Mouse (Mus musculus): ENCODE data around the gene Phf23. TPM values are rescaled to one million over a fixed set of nuclear protein-coding genes. Genes with fewer than 3 reads are reported as not detected.

Gene Phf23
- 39.5 TPM for polyA plus RNA-seq (2014; fragmentation: Illumina TruSeq; extraction: RNeasy Lipid Tissue Mini Kit (QIAGEN cat#74804); ENCODE audit: insufficient read depth, low read depth, low replicate concordance)

GRCm38 (mm10) chr11:69995391-69995960, at the start of gene Phf23:
Gene Phf23 (plus strand): TSS chr11:69995777.

GRCm38 (mm10) chr11:69948066-69948762, 47.4 kb upstream of the Phf23 start, which contains the start of gene Slc2a4:
Gene Slc2a4 (minus strand): TSS chr11:69948188.

GRCm38 (mm10) chr11:69964650-69965270, 30.8 kb upstream of the Phf23 start, which contains the start of gene Cldn7:
Gene Cldn7 (plus strand): TSS chr11:69964779.

GRCm38 (mm10) chr11:69981141-69981762, 14.3 kb upstream of the Phf23 start, which contains the start of gene Ctdnep1:
Gene Ctdnep1 (plus strand): TSS chr11:69981156.

GRCm38 (mm10) chr11:69982225-69982624, 13.4 kb upstream of the Phf23 start, which contains the start of gene Elp5:
Gene Elp5 (minus strand): TSS chr11:69982517.

GRCm38 (mm10) chr11:69990850-69991691, 4.5 kb upstream of the Phf23 start, which contains the start of gene Gabarap:
Gene Gabarap (plus strand): TSS chr11:69991143.

GRCm38 (mm10) chr11:70000396-70000898, 4.9 kb downstream of the Phf23 start, which contains the start of gene Dvl2:
Gene Dvl2 (plus strand): TSS chr11:70000595.

GRCm38 (mm10) chr11:70014880-70015558, 19.4 kb downstream of the Phf23 start, which contains the start of gene Acadvl:
Gene Acadvl (minus strand): TSS chr11:70015411.

GRCm38 (mm10) chr11:70016669-70017068, 21.1 kb downstream of the Phf23 start, which contains the start of gene Dlg4:
Gene Dlg4 (plus strand): TSS chr11:70016942.

Other genes starting within 250 kb of the Phf23 start
- 16.2 TPM for gene Polr2a, start 237.1 kb upstream of the Phf23 start, polyA plus RNA-seq (2014; fragmentation: Illumina TruSeq; extraction: RNeasy Lipid Tissue Mini Kit (QIAGEN cat#74804); ENCODE audit: insufficient read depth, low read depth, low replicate concordance)
- gene Slc35g3, start 233.8 kb upstream of the Phf23 start, polyA plus RNA-seq (2014; fragmentation: Illumina TruSeq; extraction: RNeasy Lipid Tissue Mini Kit (QIAGEN cat#74804); ENCODE audit: insufficient read depth, low read depth, low replicate concordance), result 0.85 TPM
- 25.6 TPM for gene Zbtb4, start 229.9 kb upstream of the Phf23 start, polyA plus RNA-seq (2014; fragmentation: Illumina TruSeq; extraction: RNeasy Lipid Tissue Mini Kit (QIAGEN cat#74804); ENCODE audit: insufficient read depth, low read depth, low replicate concordance)
- 10.1 TPM for gene Chrnb1, start 199.8 kb upstream of the Phf23 start, polyA plus RNA-seq (2014; fragmentation: Illumina TruSeq; extraction: RNeasy Lipid Tissue Mini Kit (QIAGEN cat#74804); ENCODE audit: insufficient read depth, low read depth, low replicate concordance)
- 3.4 TPM for gene Fgf11, start 193.9 kb upstream of the Phf23 start, polyA plus RNA-seq (2014; fragmentation: Illumina TruSeq; extraction: RNeasy Lipid Tissue Mini Kit (QIAGEN cat#74804); ENCODE audit: insufficient read depth, low read depth, low replicate concordance)
- 4.9 TPM for gene Tmem102, start 190.2 kb upstream of the Phf23 start, polyA plus RNA-seq (2014; fragmentation: Illumina TruSeq; extraction: RNeasy Lipid Tissue Mini Kit (QIAGEN cat#74804); ENCODE audit: insufficient read depth, low read depth, low replicate concordance)
- not detected for gene Gm39566, start 180.5 kb upstream of the Phf23 start, polyA plus RNA-seq (2014; fragmentation: Illumina TruSeq; extraction: RNeasy Lipid Tissue Mini Kit (QIAGEN cat#74804); ENCODE audit: insufficient read depth, low read depth, low replicate concordance)
- gene Spem2, start 177.3 kb upstream of the Phf23 start, polyA plus RNA-seq (2014; fragmentation: Illumina TruSeq; extraction: RNeasy Lipid Tissue Mini Kit (QIAGEN cat#74804); ENCODE audit: insufficient read depth, low read depth, low replicate concordance), result not detected
- not detected for gene Spem1, start 173.6 kb upstream of the Phf23 start, polyA plus RNA-seq (2014; fragmentation: Illumina TruSeq; extraction: RNeasy Lipid Tissue Mini Kit (QIAGEN cat#74804); ENCODE audit: insufficient read depth, low read depth, low replicate concordance)
- gene Nlgn2, start 158.0 kb upstream of the Phf23 start, polyA plus RNA-seq (2014; fragmentation: Illumina TruSeq; extraction: RNeasy Lipid Tissue Mini Kit (QIAGEN cat#74804); ENCODE audit: insufficient read depth, low read depth, low replicate concordance), result 5.3 TPM
- gene Tmem256, start 157.3 kb upstream of the Phf23 start, polyA plus RNA-seq (2014; fragmentation: Illumina TruSeq; extraction: RNeasy Lipid Tissue Mini Kit (QIAGEN cat#74804); ENCODE audit: insufficient read depth, low read depth, low replicate concordance), result 375 TPM
- 65.1 TPM for gene Plscr3, start 149.4 kb upstream of the Phf23 start, polyA plus RNA-seq (2014; fragmentation: Illumina TruSeq; extraction: RNeasy Lipid Tissue Mini Kit (QIAGEN cat#74804); ENCODE audit: insufficient read depth, low read depth, low replicate concordance)
- 5.1 TPM for gene Tnk1, start 137.0 kb upstream of the Phf23 start, polyA plus RNA-seq (2014; fragmentation: Illumina TruSeq; extraction: RNeasy Lipid Tissue Mini Kit (QIAGEN cat#74804); ENCODE audit: insufficient read depth, low read depth, low replicate concordance)
- not detected for gene Tmem95, start 117.8 kb upstream of the Phf23 start, polyA plus RNA-seq (2014; fragmentation: Illumina TruSeq; extraction: RNeasy Lipid Tissue Mini Kit (QIAGEN cat#74804); ENCODE audit: insufficient read depth, low read depth, low replicate concordance)
- gene Kctd11, start 114.4 kb upstream of the Phf23 start, polyA plus RNA-seq (2014; fragmentation: Illumina TruSeq; extraction: RNeasy Lipid Tissue Mini Kit (QIAGEN cat#74804); ENCODE audit: insufficient read depth, low read depth, low replicate concordance), result 11.2 TPM
- 9.7 TPM for gene Acap1, start 100.2 kb upstream of the Phf23 start, polyA plus RNA-seq (2014; fragmentation: Illumina TruSeq; extraction: RNeasy Lipid Tissue Mini Kit (QIAGEN cat#74804); ENCODE audit: insufficient read depth, low read depth, low replicate concordance)
- gene 2810408A11Rik, start 94.8 kb upstream of the Phf23 start, polyA plus RNA-seq (2014; fragmentation: Illumina TruSeq; extraction: RNeasy Lipid Tissue Mini Kit (QIAGEN cat#74804); ENCODE audit: insufficient read depth, low read depth, low replicate concordance), result 0.77 TPM
- 9.9 TPM for gene Neurl4, start 94.7 kb upstream of the Phf23 start, polyA plus RNA-seq (2014; fragmentation: Illumina TruSeq; extraction: RNeasy Lipid Tissue Mini Kit (QIAGEN cat#74804); ENCODE audit: insufficient read depth, low read depth, low replicate concordance)
- gene Gps2, start 81.9 kb upstream of the Phf23 start, polyA plus RNA-seq (2014; fragmentation: Illumina TruSeq; extraction: RNeasy Lipid Tissue Mini Kit (QIAGEN cat#74804); ENCODE audit: insufficient read depth, low read depth, low replicate concordance), result 43.0 TPM
- 466 TPM for gene Eif5a, start 73.8 kb upstream of the Phf23 start, polyA plus RNA-seq (2014; fragmentation: Illumina TruSeq; extraction: RNeasy Lipid Tissue Mini Kit (QIAGEN cat#74804); ENCODE audit: insufficient read depth, low read depth, low replicate concordance)
- gene Ybx2, start 60.0 kb upstream of the Phf23 start, polyA plus RNA-seq (2014; fragmentation: Illumina TruSeq; extraction: RNeasy Lipid Tissue Mini Kit (QIAGEN cat#74804); ENCODE audit: insufficient read depth, low read depth, low replicate concordance), result 1.3 TPM
- 8.1 TPM for gene Slc2a4, start 47.6 kb upstream of the Phf23 start, polyA plus RNA-seq (2014; fragmentation: Illumina TruSeq; extraction: RNeasy Lipid Tissue Mini Kit (QIAGEN cat#74804); ENCODE audit: insufficient read depth, low read depth, low replicate concordance)
- gene Cldn7, start 31.0 kb upstream of the Phf23 start, polyA plus RNA-seq (2014; fragmentation: Illumina TruSeq; extraction: RNeasy Lipid Tissue Mini Kit (QIAGEN cat#74804); ENCODE audit: insufficient read depth, low read depth, low replicate concordance), result 60.8 TPM
- 86.4 TPM for gene Ctdnep1, start 14.6 kb upstream of the Phf23 start, polyA plus RNA-seq (2014; fragmentation: Illumina TruSeq; extraction: RNeasy Lipid Tissue Mini Kit (QIAGEN cat#74804); ENCODE audit: insufficient read depth, low read depth, low replicate concordance)
- gene Elp5, start 13.3 kb upstream of the Phf23 start, polyA plus RNA-seq (2014; fragmentation: Illumina TruSeq; extraction: RNeasy Lipid Tissue Mini Kit (QIAGEN cat#74804); ENCODE audit: insufficient read depth, low read depth, low replicate concordance), result 40.7 TPM
- 466 TPM for gene Gabarap, start 4.6 kb upstream of the Phf23 start, polyA plus RNA-seq (2014; fragmentation: Illumina TruSeq; extraction: RNeasy Lipid Tissue Mini Kit (QIAGEN cat#74804); ENCODE audit: insufficient read depth, low read depth, low replicate concordance)
- 6.0 TPM for gene Dvl2, start 4.8 kb downstream of the Phf23 start, polyA plus RNA-seq (2014; fragmentation: Illumina TruSeq; extraction: RNeasy Lipid Tissue Mini Kit (QIAGEN cat#74804); ENCODE audit: insufficient read depth, low read depth, low replicate concordance)
- 82.7 TPM for gene Acadvl, start 19.6 kb downstream of the Phf23 start, polyA plus RNA-seq (2014; fragmentation: Illumina TruSeq; extraction: RNeasy Lipid Tissue Mini Kit (QIAGEN cat#74804); ENCODE audit: insufficient read depth, low read depth, low replicate concordance)
- gene Dlg4, start 21.2 kb downstream of the Phf23 start, polyA plus RNA-seq (2014; fragmentation: Illumina TruSeq; extraction: RNeasy Lipid Tissue Mini Kit (QIAGEN cat#74804); ENCODE audit: insufficient read depth, low read depth, low replicate concordance), result 7.3 TPM
- 13.1 TPM for gene Asgr1, start 58.3 kb downstream of the Phf23 start, polyA plus RNA-seq (2014; fragmentation: Illumina TruSeq; extraction: RNeasy Lipid Tissue Mini Kit (QIAGEN cat#74804); ENCODE audit: insufficient read depth, low read depth, low replicate concordance)
- 0.41 TPM for gene Asgr2, start 96.9 kb downstream of the Phf23 start, polyA plus RNA-seq (2014; fragmentation: Illumina TruSeq; extraction: RNeasy Lipid Tissue Mini Kit (QIAGEN cat#74804); ENCODE audit: insufficient read depth, low read depth, low replicate concordance)
- 26.9 TPM for gene Mgl2, start 134.6 kb downstream of the Phf23 start, polyA plus RNA-seq (2014; fragmentation: Illumina TruSeq; extraction: RNeasy Lipid Tissue Mini Kit (QIAGEN cat#74804); ENCODE audit: insufficient read depth, low read depth, low replicate concordance)
- gene Clec10a, start 160.4 kb downstream of the Phf23 start, polyA plus RNA-seq (2014; fragmentation: Illumina TruSeq; extraction: RNeasy Lipid Tissue Mini Kit (QIAGEN cat#74804); ENCODE audit: insufficient read depth, low read depth, low replicate concordance), result 14.5 TPM
- 54.5 TPM for gene Slc16a11, start 217.0 kb downstream of the Phf23 start, polyA plus RNA-seq (2014; fragmentation: Illumina TruSeq; extraction: RNeasy Lipid Tissue Mini Kit (QIAGEN cat#74804); ENCODE audit: insufficient read depth, low read depth, low replicate concordance)
- gene Slc16a13, start 225.3 kb downstream of the Phf23 start, polyA plus RNA-seq (2014; fragmentation: Illumina TruSeq; extraction: RNeasy Lipid Tissue Mini Kit (QIAGEN cat#74804); ENCODE audit: insufficient read depth, low read depth, low replicate concordance), result 4.1 TPM
- 15.8 TPM for gene Bcl6b, start 234.0 kb downstream of the Phf23 start, polyA plus RNA-seq (2014; fragmentation: Illumina TruSeq; extraction: RNeasy Lipid Tissue Mini Kit (QIAGEN cat#74804); ENCODE audit: insufficient read depth, low read depth, low replicate concordance)
- 69.1 TPM for gene 0610010K14Rik, start 242.1 kb downstream of the Phf23 start, polyA plus RNA-seq (2014; fragmentation: Illumina TruSeq; extraction: RNeasy Lipid Tissue Mini Kit (QIAGEN cat#74804); ENCODE audit: insufficient read depth, low read depth, low replicate concordance)
- 8.1 TPM for gene Gm21988, start 244.1 kb downstream of the Phf23 start, polyA plus RNA-seq (2014; fragmentation: Illumina TruSeq; extraction: RNeasy Lipid Tissue Mini Kit (QIAGEN cat#74804); ENCODE audit: insufficient read depth, low read depth, low replicate concordance)
- gene Rnasek, start 244.1 kb downstream of the Phf23 start, polyA plus RNA-seq (2014; fragmentation: Illumina TruSeq; extraction: RNeasy Lipid Tissue Mini Kit (QIAGEN cat#74804); ENCODE audit: insufficient read depth, low read depth, low replicate concordance), result 203 TPM